Mouse (Mus musculus) CH12.LX (cell line): Measurements from ENCODE around the gene Zbtb42.

Experiments used
- CTCF ChIP-seq, 2 experiments: IDR thresholded peaks in 1 of 2; conservative IDR thresholded peaks in 1 of 2; 2 replicates each; pipeline ENCODE4 v1.5.1; 2011 to 2012; ENCODE audit warnings: low read depth in 2 of 2, low read length in 2 of 2, improper control_type of control experiment in 1 of 2, inconsistent platforms in 1 of 2, mild to moderate bottlenecking in 1 of 2, moderate library complexity in 1 of 2
- ELF1 ChIP-seq: IDR thresholded peaks from 2 replicates; pipeline ENCODE4 v1.6.1; 2014; ENCODE audit warnings: low read depth, mild to moderate bottlenecking, inconsistent platforms, low read length, improper control_type of control experiment
- GABPA ChIP-seq: IDR thresholded peaks from 2 replicates; pipeline ENCODE4 v1.6.1; 2012; ENCODE audit warnings: low read depth, low read length, improper control_type of control experiment, inconsistent platforms; ENCODE audit not compliant: insufficient replicate concordance
- KAT2A ChIP-seq: IDR thresholded peaks from 2 replicates; pipeline ENCODE4 v1.6.1; 2012; ENCODE audit warnings: low read length, improper control_type of control experiment, inconsistent platforms; ENCODE audit not compliant: insufficient replicate concordance
- MXI1 ChIP-seq: IDR thresholded peaks from 2 replicates; pipeline ENCODE4 v1.6.1; 2011; ENCODE audit warnings: mild to moderate bottlenecking, low read depth, low read length, improper control_type of control experiment
- POLR2A ChIP-seq: IDR thresholded peaks from 2 replicates; pipeline ENCODE4 v1.6.1; 2011; ENCODE audit warnings: low read depth, mild to moderate bottlenecking, improper control_type of control experiment, low read length
- POLR2AphosphoS2 ChIP-seq: IDR thresholded peaks from 2 replicates; pipeline ENCODE4 v1.6.1; 2011; ENCODE audit warnings: low read depth, low read length, improper control_type of control experiment
- RCOR1 ChIP-seq: conservative IDR thresholded peaks from 2 replicates; pipeline ENCODE4 v1.6.1; 2012; ENCODE audit warnings: low read depth, mild to moderate bottlenecking, inconsistent platforms, low read length, improper control_type of control experiment
- USF1 ChIP-seq: IDR thresholded peaks from 2 replicates; pipeline ENCODE4 v1.6.1; 2014; ENCODE audit warnings: low read depth, mild to moderate bottlenecking, inconsistent platforms, low read length, improper control_type of control experiment

DNA sequence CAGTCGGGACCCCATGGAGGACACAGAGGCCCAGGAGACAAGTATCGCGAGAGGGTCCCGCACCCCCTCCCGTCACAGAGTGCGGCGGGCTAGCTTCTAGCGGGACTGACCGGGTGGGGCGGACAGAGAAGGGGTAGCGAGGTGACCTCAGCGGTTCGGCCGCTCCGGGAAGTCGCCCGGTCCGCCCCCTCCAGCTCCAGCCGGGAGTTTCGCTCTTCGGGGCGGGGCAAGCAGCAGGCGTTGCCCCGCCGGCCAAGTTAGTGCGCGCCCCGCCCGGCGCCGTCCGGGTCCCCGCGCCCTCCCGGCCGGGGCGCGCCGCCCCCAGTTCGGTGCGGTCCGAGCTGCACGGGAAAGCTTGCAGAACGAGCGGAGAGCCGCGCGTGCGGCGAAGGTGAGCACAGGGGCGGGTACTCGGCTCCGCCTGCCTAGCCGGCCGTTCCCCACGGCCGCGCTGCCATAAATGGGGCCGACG is at the start of gene Zbtb42:
- TF ChIP-seq CTCF (conservative IDR thresholded peaks at IDR 0.05 in 1 of 2, IDR thresholded peaks at IDR 0.05 in 1 of 2; ENCODE audit: low read depth in 2 of 2, low read length in 2 of 2) (no peak), RCOR1 (no peak), MXI1 (no peak), POLR2A (no peak), POLR2AphosphoS2 (no peak), KAT2A (no peak), ELF1 (no peak), GABPA (no peak), USF1 (no peak)
